Mouse (Mus musculus) T-cell, adult 2 months (primary cell): ENCODE results near the gene Cst12.
"Not testable (repeated sequence)": the region's sequence is repeated elsewhere in the genome, so short reads cannot be mapped to it uniquely, and the experiment has no call there.

Experiments
- DNase-seq: peaks from one replicate; pipeline ENCODE4 v3.0.0; 2022; ENCODE audit warnings: low spot score

Cst12 gene

GRCm38 (mm10) chr2:148789142-148789541 is at the start of gene Cst12:
Gene Cst12 (plus strand): TSS chr2:148789361.
- DNase-seq: no peak

GRCm38 (mm10) chr2:148743001-148743400 is 46.2 kb upstream of the Cst12 start:
- DNase-seq: no peak

- DNase-seq: no peak
Observed at GRCm38 (mm10) chr2:148743846-148744407, 45.2 kb upstream of the Cst12 start.

- DNase-seq: no peak
Observed at GRCm38 (mm10) chr2:148750058-148750457, 39.1 kb upstream of the Cst12 start, which contains the start of gene Cstl1. Gene Cstl1 (plus strand): TSS chr2:148750358.

GRCm38 (mm10) chr2:148751893-148752813 is 37.0 kb upstream of the Cst12 start:
- DNase-seq: peak; percentile 55

GRCm38 (mm10) chr2:148754310-148754846 is 34.8 kb upstream of the Cst12 start:
- DNase-seq: no peak

GRCm38 (mm10) chr2:148763648-148764388 is 25.3 kb upstream of the Cst12 start:
- DNase-seq: no peak

GRCm38 (mm10) chr2:148771397-148771796 is 17.8 kb upstream of the Cst12 start, which contains the start of gene Cst11:
Gene Cst11 (minus strand): TSS chr2:148771497.
- DNase-seq: not testable (repeated sequence)

GRCm38 (mm10) chr2:148781709-148782108 is 7.5 kb upstream of the Cst12 start, which contains the start of gene 8030411F24Rik:
Gene 8030411F24Rik (plus strand): TSS chr2:148782009.
- DNase-seq: no peak

- DNase-seq: no peak
Observed at GRCm38 (mm10) chr2:148798485-148798884, 9.3 kb downstream of the Cst12 start, which contains the start of gene Cst8. Gene Cst8 (plus strand): TSS chr2:148798785.

- DNase-seq: no peak
Observed at GRCm38 (mm10) chr2:148801491-148801921, 12.3 kb downstream of the Cst12 start.

GRCm38 (mm10) chr2:148806696-148807095 is 17.5 kb downstream of the Cst12 start:
- DNase-seq: no peak

- DNase-seq: no peak
Observed at GRCm38 (mm10) chr2:148819909-148820308, 30.7 kb downstream of the Cst12 start, which contains the start of gene Cst13. Gene Cst13 (plus strand): TSS chr2:148820081.

- no peak for DNase-seq
Observed at GRCm38 (mm10) chr2:148825986-148826385, 36.8 kb downstream of the Cst12 start.

- DNase-seq: no peak
Observed at GRCm38 (mm10) chr2:148834912-148835311, 45.8 kb downstream of the Cst12 start, which contains the start of gene Cst9. Gene Cst9 (plus strand): TSS chr2:148835147.

GRCm38 (mm10) chr2:148838075-148838777 is 49.1 kb downstream of the Cst12 start:
- DNase-seq: no peak

GRCm38 (mm10) chr2:148839224-148839623 is 50.1 kb downstream of the Cst12 start:
- no peak for DNase-seq
